Comparison of ENCODE assay signal across 22 mouse cellular contexts in the genomic region with DNA sequence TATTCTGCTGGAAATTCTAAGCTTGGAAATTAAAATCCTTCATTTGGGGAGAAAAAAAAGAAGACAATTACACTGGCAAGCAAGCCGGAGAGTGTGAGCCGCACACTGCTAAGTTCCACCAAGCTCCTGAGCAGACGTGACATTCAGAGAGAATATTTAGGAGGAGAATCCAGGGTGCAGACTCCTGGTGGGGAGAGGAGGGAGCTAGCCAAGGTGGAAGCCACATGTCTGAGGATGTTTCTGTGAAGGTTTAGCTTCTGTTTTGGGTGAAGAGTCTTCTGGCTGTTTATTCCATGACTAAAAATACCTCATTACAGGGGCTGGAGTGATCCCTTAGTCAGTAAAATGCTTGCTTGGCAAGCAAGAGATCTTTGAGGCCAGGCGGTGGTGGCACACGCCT.
DNase-seq lines count a peak whose midpoint lies in the region; TF ChIP-seq lines count a peak whose summit lies in the region.
"Had no signal": no experiment of that assay in that cellular context is flagged by ENCODE, and none has a peak within 500 bp of the region (broad histone marks: within the 10 kb centered on the region; RNA-seq: fewer than 3 reads in every experiment).

No protein-coding gene starts in this region.

- H3K27ac ChIP-seq in left cerebral cortex, adult 2 months: peak overlapping the region; percentile 79; the same call in 1 of the 2 replicates
- H3K27ac ChIP-seq: embryonic facial prominence, embryonic 13.5 days; embryonic facial prominence, embryonic 15.5 days; forebrain, embryonic 10.5 days; forebrain, embryonic 12.5 days had no signal

- TF ChIP-seq CTCF in left cerebral cortex, adult 2 months (IDR thresholded peaks at IDR 0.05): peak; percentile 8; the same call in 1 of the 2 replicates

- intact Hi-C loops in left cerebral cortex, adult 2 months (cut with DNase I): no loop called here
- intact Hi-C loops in left cerebral cortex, postnatal 10 days (cut with DNase I): no loop called here

- no peak overlapping the region for H3K4me3 ChIP-seq in left cerebral cortex, adult 2 months
- H3K4me3 ChIP-seq: embryonic facial prominence, embryonic 13.5 days; embryonic facial prominence, embryonic 15.5 days; erythroblast, embryonic 14.5 days; forebrain, embryonic 10.5 days; forebrain, embryonic 12.5 days had no signal

- peak; percentile 20 to 50 for DNase-seq in frontal cortex, postnatal 36 days (ENCODE audit: low spot score in 2 of 2)
- no peak for DNase-seq in frontal cortex, postnatal 25 days (ENCODE audit: low spot score in 2 of 2)
- no peak for DNase-seq in left cerebral cortex, adult 2 months (ENCODE audit: extremely low spot score in 1 of 2, low spot score in 2 of 2)
- DNase-seq in left cerebral cortex, postnatal 10 days (ENCODE audit: extremely low spot score in 1 of 2, low spot score in 2 of 2): no peak
- DNase-seq in right cerebral cortex, adult 18-20 months: peak; percentile 44
- no peak for DNase-seq in right cerebral cortex, postnatal 14 days
- DNase-seq in adrenal gland, adult 2 months: no peak
- DNase-seq: adrenal gland, adult 8-10 months; adrenal gland, postnatal 14 days; adrenal gland, postnatal 36 days; cerebellum, adult 11 months; cerebellum, adult 18-20 months; cerebellum, adult 8-10 months; cerebellum, adult 9-11 months; cerebellum, postnatal 14 days; cerebellum, postnatal 36 days; embryo, embryonic 11 days had no signal

Comparison
In these comparisons a context has a peak if more than half of its experiments do, and no peak if none do; other contexts are left out.
1. DNase-seq: peak in frontal cortex, postnatal 36 days (2 of 2) and right cerebral cortex, adult 18-20 months (single experiment); none in frontal cortex, postnatal 25 days (0 of 2), left cerebral cortex, adult 2 months (0 of 2), left cerebral cortex, postnatal 10 days (0 of 2), right cerebral cortex, postnatal 14 days (single experiment) and adrenal gland, adult 2 months (single experiment).